Mouse (Mus musculus) embryonic stem cell, embryonic (primary cell): ENCODE data around the gene Glra1.

Experiments used
- CTCF ChIA-PET, 4 experiments: fragments of 300-600 bp in 2 of 4; fragments of 350-600 bp in 2 of 4; sonication (Branson Sonifier 250); formaldehyde crosslinking; loops; one replicate each; lab custom pipeline; 2022; ENCODE audit warnings: inconsistent platforms in 2 of 4; lab: Charles Lee
- POLR2A ChIA-PET, 4 experiments: fragments of 300-600 bp in 2 of 4; fragments of 350-600 bp in 2 of 4; sonication (Branson Sonifier 250); formaldehyde crosslinking; loops; one replicate each; lab custom pipeline; 2022; ENCODE audit warnings: antibody characterized with exemption in 4 of 4, inconsistent platforms in 1 of 4; lab: Charles Lee

Gene Glra1

GRCm38 (mm10) chr11:55607808-55608523 lies at the start of gene Glra1:
Gene Glra1 (minus strand): TSS chr11:55608198.
- ChIA-PET POLR2A (interaction anchor here in 3 of 4 experiments (0.5 to 1.5 kb wide), 7 partner anchors 15 to 1005 kb away, joined by 3 to 5 read pairs (median 3); partner anchors contain the start of gene G3bp1 (in 1 of the 3)), CTCF (interaction anchor here (0.6 to 1.7 kb wide), 10 partner anchors 17 to 509 kb away, joined by 3 to 11 read pairs (median 4); no protein-coding TSS in a partner anchor)

- ChIA-PET POLR2A (interaction anchor here in 1 of 4 experiments (0.6 kb wide), 1 partner anchor 295 kb away, joined by 3 read pairs; no protein-coding TSS in a partner anchor), CTCF (interaction anchor here in 2 of 4 experiments (0.6 to 0.7 kb wide), 2 partner anchors 60 to 162 kb away, joined by 3 read pairs; no protein-coding TSS in a partner anchor)
These were observed 29.0 kb upstream of the Glra1 start for GRCm38 (mm10) chr11:55636961-55637360.

- ChIA-PET CTCF (no interaction called here), POLR2A (interaction anchor here in 1 of 4 experiments (0.7 kb wide), 1 partner anchor 779 kb away, joined by 3 read pairs; no protein-coding TSS in a partner anchor)
These were observed 25.9 kb upstream of the Glra1 start for GRCm38 (mm10) chr11:55633901-55634300.

- POLR2A ChIA-PET = interaction anchor here (0.5 to 1.2 kb wide), 7 partner anchors 10 to 1398 kb away, joined by 3 to 6 read pairs (median 4); partner anchors contain the start of gene G3bp1 (in 1 of the 4)
- CTCF ChIA-PET = interaction anchor here in 3 of 4 experiments (0.6 to 1.9 kb wide), 6 partner anchors 12 to 493 kb away, joined by 3 to 12 read pairs (median 4); no protein-coding TSS in a partner anchor
These were observed 6.6 kb upstream of the Glra1 start for GRCm38 (mm10) chr11:55614631-55615030.

- ChIA-PET POLR2A (interaction anchor here in 1 of 4 experiments (0.6 to 1.5 kb wide), 4 partner anchors 14 to 867 kb away, joined by 3 to 9 read pairs (median 4); no protein-coding TSS in a partner anchor), CTCF (interaction anchor here in 3 of 4 experiments (0.5 to 1.2 kb wide), 4 partner anchors 17 to 222 kb away, joined by 3 to 11 read pairs (median 4); no protein-coding TSS in a partner anchor)
These were observed 524 bp upstream of the Glra1 start for GRCm38 (mm10) chr11:55608524-55608920.

GRCm38 (mm10) chr11:55607066-55607807 lies 761 bp downstream of the Glra1 start:
- ChIA-PET CTCF (interaction anchor here (0.6 to 1.7 kb wide), 7 partner anchors 16 to 509 kb away, joined by 3 to 6 read pairs (median 4); no protein-coding TSS in a partner anchor), POLR2A (interaction anchor here in 2 of 4 experiments (0.6 to 1.5 kb wide), 4 partner anchors 89 to 285 kb away, joined by 3 to 4 read pairs (median 3); partner anchors contain the start of gene G3bp1 (in 1 of the 2))

- CTCF ChIA-PET = no interaction called here
- POLR2A ChIA-PET = interaction anchor here in 1 of 4 experiments (0.6 kb wide), 1 partner anchor 97 kb away, joined by 4 read pairs; no protein-coding TSS in a partner anchor
These were observed 6.4 kb downstream of the Glra1 start for GRCm38 (mm10) chr11:55601447-55602065.

GRCm38 (mm10) chr11:55595726-55596125 lies 12.3 kb downstream of the Glra1 start:
- POLR2A ChIA-PET = no interaction called here
- CTCF ChIA-PET = interaction anchor here in 1 of 4 experiments (0.8 kb wide), 2 partner anchors 437 to 512 kb away, joined by 3 read pairs; no protein-coding TSS in a partner anchor

GRCm38 (mm10) chr11:55594411-55594810 lies 13.6 kb downstream of the Glra1 start:
- POLR2A ChIA-PET = interaction anchor here in 1 of 4 experiments (0.6 to 0.7 kb wide), 2 partner anchors 9 to 90 kb away, joined by 3 read pairs; no protein-coding TSS in a partner anchor
- CTCF ChIA-PET = interaction anchor here in 3 of 4 experiments (0.6 to 1.1 kb wide), 3 partner anchors 23 to 207 kb away, joined by 3 to 5 read pairs (median 4); no protein-coding TSS in a partner anchor

- POLR2A ChIA-PET = interaction anchor here in 1 of 4 experiments (0.6 kb wide), 1 partner anchor 467 kb away, joined by 5 read pairs; no protein-coding TSS in a partner anchor
- CTCF ChIA-PET = interaction anchor here (0.5 to 3.4 kb wide), 34 partner anchors 8 to 600 kb away, joined by 3 to 14 read pairs (median 3); partner anchors contain the start of gene Glra1 (in 2 of the 4)
These were observed 16.8 kb downstream of the Glra1 start for GRCm38 (mm10) chr11:55591194-55591593.

GRCm38 (mm10) chr11:55589376-55590167 lies 18.4 kb downstream of the Glra1 start:
- CTCF ChIA-PET = interaction anchor here (0.6 to 3.4 kb wide), 12 partner anchors 10 to 1278 kb away, joined by 3 to 14 read pairs (median 4); partner anchors contain the start of gene Glra1 (in 1 of the 4)

GRCm38 (mm10) chr11:55574397-55574796 lies 33.6 kb downstream of the Glra1 start:
- ChIA-PET CTCF (interaction anchor here in 2 of 4 experiments (0.5 kb wide), 2 partner anchors 387 to 533 kb away, joined by 4 to 5 read pairs; no protein-coding TSS in a partner anchor), POLR2A (interaction anchor here in 1 of 4 experiments (0.6 kb wide), 1 partner anchor 11 kb away, joined by 6 read pairs; no protein-coding TSS in a partner anchor)

More at GRCm38 (mm10) chr11:55589376-55590167, 18.4 kb downstream of the Glra1 start:
- POLR2A ChIA-PET = interaction anchor here in 1 of 4 experiments (0.8 kb wide), 1 partner anchor 11 kb away, joined by 3 read pairs; no protein-coding TSS in a partner anchor

GRCm38 (mm10) chr11:55571144-55571543 lies 36.9 kb downstream of the Glra1 start:
- CTCF ChIA-PET = interaction anchor here in 3 of 4 experiments (0.6 to 1.4 kb wide), 10 partner anchors 11 to 537 kb away, joined by 3 to 10 read pairs (median 4); no protein-coding TSS in a partner anchor
- POLR2A ChIA-PET = interaction anchor here in 1 of 4 experiments (1.4 kb wide), 1 partner anchor 50 kb away, joined by 3 read pairs; no protein-coding TSS in a partner anchor

- POLR2A ChIA-PET = no interaction called here
These were observed 41.5 kb downstream of the Glra1 start for GRCm38 (mm10) chr11:55566309-55567099.

GRCm38 (mm10) chr11:55545690-55546089 lies 62.3 kb downstream of the Glra1 start:
- CTCF ChIA-PET = interaction anchor here in 3 of 4 experiments (0.6 to 1.7 kb wide), 6 partner anchors 13 to 1201 kb away, joined by 3 to 8 read pairs (median 6); no protein-coding TSS in a partner anchor
- POLR2A ChIA-PET = no interaction called here

More at GRCm38 (mm10) chr11:55566309-55567099, 41.5 kb downstream of the Glra1 start:
- CTCF ChIA-PET = interaction anchor here in 2 of 4 experiments (0.7 to 1.0 kb wide), 3 partner anchors 25 to 550 kb away, joined by 3 to 4 read pairs (median 3); no protein-coding TSS in a partner anchor
